Mouse (Mus musculus) intestine, embryonic 14.5 days (tissue): Measurements from ENCODE around the gene Crispld2. TPM values are rescaled to one million over a fixed set of nuclear protein-coding genes. Genes with fewer than 3 reads are reported as not detected.

Experiments
- polyA plus RNA-seq: library from polyadenylated mRNA; unstranded; fragments of >200 nt; fragmentation: Nextera tagmentation; extraction: Ambion mirVana; gene quantifications from 2 replicates; pipeline ENCODE4 v1.2.1, GENCODE M21; 2014

Crispld2 gene
- polyA plus RNA-seq, 1 experiment from 2014 or later, result 18.0 TPM

Other genes with a start within 250 kb of the Crispld2 start
- gene Tldc1, start 214.0 kb upstream of the Crispld2 start, polyA plus RNA-seq, result 11.1 and 15.0 TPM in 2 replicates
- gene Cotl1, start 151.9 kb upstream of the Crispld2 start, polyA plus RNA-seq, result 410 and 468 TPM in 2 replicates
- 12.9 and 14.0 TPM in 2 replicates for gene Klhl36, start 130.2 kb upstream of the Crispld2 start, polyA plus RNA-seq
- 136 and 144 TPM in 2 replicates for gene Usp10, start 82.1 kb upstream of the Crispld2 start, polyA plus RNA-seq
- gene Gm20388, start 81.6 kb upstream of the Crispld2 start, polyA plus RNA-seq, result 8.3 and 9.9 TPM in 2 replicates
- 28.8 and 30.6 TPM in 2 replicates for gene Zdhhc7, start 109.0 kb downstream of the Crispld2 start, polyA plus RNA-seq
- gene 6430548M08Rik, start 121.7 kb downstream of the Crispld2 start, polyA plus RNA-seq, result 4.7 and 6.3 TPM in 2 replicates
- 1.5 and 1.6 TPM in 2 replicates for gene Fam92b, start 185.0 kb downstream of the Crispld2 start, polyA plus RNA-seq
- gene Gse1, start 236.0 kb downstream of the Crispld2 start, polyA plus RNA-seq, result 13.3 and 16.7 TPM in 2 replicates